Mouse (Mus musculus) gastrocnemius, adult 2 months (tissue): ENCODE data around the gene Gm37240. TPM values are rescaled to one million over a fixed set of nuclear protein-coding genes. Genes with fewer than 3 reads are reported as not detected.
A peak's percentile ranks its signal among the peaks of the same experiment; 100 is the strongest.
"Not testable (repeated sequence)": the region's sequence is repeated elsewhere in the genome, so short reads cannot be mapped to it uniquely, and the experiment has no call there.

ENCODE experiments used
- DNase-seq: peaks from one replicate; pipeline ENCODE4 v3.0.0; 2022
- H3K27ac ChIP-seq: fragments of 200-600 bp; 2 replicates; pipeline ENCODE4 v1.8.1; 2022; ENCODE audit warnings: mild to moderate bottlenecking
- H3K4me3 ChIP-seq: fragments of 200-600 bp; 2 replicates; pipeline ENCODE4 v1.8.1; 2022; ENCODE audit warnings: mild to moderate bottlenecking, moderate library complexity
- CTCF ChIP-seq: fragments of 200-600 bp; IDR thresholded peaks from 2 replicates; pipeline ENCODE4 v1.8.1; 2022; ENCODE audit warnings: antibody characterized with exemption, mild to moderate bottlenecking, moderate library complexity
- intact Hi-C: fragments of 180-260 bp; cut with DNase I; formaldehyde crosslinking; loops from one replicate; pipeline ENCODE4 v1.15.1; 2025
- total RNA-seq, 2 experiments: library from RNA; stranded (reverse); gene quantifications; 2 replicates each; pipeline ENCODE4 v1.2.3; 2021

The Gm37240 gene
- total RNA-seq, 2 experiments from 2014 or later = 34.5 to 37.4 TPM

DNA sequence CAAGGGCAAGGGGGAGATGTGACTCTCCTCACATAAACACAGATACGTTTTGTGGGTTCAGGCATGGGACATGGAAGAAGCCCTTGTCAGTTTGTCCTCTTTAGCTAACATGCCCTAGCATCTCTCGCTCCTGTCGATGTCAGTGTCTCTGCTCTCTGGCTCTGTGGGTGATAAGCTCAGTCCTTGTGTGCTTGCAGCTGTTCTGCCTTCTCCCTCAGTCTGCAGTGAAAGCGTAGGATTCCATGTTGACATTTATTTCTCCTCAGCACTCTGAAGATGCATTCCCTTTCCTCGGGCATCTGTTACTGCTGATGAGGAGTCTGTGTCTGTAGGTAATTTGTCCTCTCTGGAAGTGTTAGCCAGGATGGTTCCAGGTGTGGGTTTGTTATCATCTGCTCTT lies 304.1 kb downstream of the Gm37240 start:
- no peak for TF ChIP-seq CTCF
- Histone ChIP-seq H3K4me3 (no peak overlapping the region), H3K27ac (no peak overlapping the region)
- intact Hi-C loops = no loop called here
- no peak for DNase-seq

DNA sequence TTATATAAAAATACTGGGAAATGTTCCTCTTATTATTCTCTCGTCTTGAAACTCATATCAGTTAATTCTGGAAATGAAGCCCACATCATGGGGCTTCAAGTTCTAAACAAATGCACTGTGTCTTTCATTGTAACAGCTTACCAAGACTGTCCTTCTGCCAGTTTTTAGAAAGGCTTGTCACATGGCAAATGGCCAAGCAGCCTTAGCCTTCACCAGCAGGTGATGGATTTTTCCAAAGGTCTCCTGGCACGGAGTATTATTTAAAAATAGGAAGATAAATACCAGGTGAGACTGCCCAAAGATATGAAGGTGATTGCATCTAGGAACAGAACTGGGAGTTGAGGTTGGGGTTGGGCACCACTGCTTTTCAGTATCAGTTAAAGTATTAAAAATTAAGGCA lies 304.6 kb downstream of the Gm37240 start:
- no peak overlapping the region for H3K4me3 ChIP-seq
- TF ChIP-seq CTCF = no peak
- intact Hi-C loops = no loop called here
- no peak overlapping the region for H3K27ac ChIP-seq
- DNase-seq = no peak

DNA sequence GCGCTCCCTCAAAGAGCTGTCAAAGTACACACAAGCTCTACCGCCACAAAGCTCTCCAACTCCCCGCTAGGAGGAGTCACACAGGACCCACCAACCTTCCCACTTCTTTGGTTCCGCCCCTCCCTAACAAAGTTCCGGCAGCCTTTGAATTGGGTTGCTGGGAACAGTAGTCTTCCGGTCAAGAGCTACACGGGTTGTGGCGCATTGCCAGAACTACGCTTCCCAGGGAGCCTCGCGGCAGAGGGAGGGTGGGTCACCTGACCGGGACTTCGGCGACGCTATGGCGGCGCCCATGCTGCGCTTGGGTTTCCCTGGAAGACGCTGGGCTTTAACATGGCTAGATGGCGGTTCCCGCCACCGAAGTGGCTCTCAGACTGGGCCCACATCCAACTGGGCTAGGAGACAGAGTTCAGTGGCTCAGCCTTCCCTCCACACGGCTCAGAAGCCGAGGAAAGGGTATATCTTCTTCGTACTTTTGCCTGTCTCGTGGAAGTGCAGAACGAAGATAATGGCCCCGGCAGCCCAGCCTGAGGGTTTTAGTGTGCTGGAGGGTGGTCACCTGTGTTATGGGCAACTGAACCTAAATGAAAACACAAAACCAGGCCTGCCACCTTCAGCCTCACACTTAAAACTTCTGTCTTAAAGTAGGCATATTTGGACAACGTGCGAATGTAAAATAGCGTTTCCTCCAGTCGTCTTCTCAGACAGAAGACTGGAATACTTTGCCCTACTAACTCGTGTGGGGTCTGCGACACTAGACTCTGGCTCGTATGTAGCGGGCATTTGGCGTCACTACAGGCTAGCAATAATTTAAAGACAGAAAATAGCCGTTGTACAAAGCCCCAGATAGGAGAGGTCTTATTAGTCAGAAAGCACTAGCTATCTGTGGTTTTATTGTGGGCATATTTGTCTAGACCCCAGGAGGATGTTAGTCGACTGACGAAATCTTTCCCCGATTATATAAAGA lies 313.2 kb downstream of the Gm37240 start, which contains the start of gene Gatb:
Gene Gatb, plus strand, starts transcription at position 256 of the 967 bp plus-strand sequence.
- peak within 1 kb of the TSS; percentile 82 for H3K4me3 ChIP-seq
- peak within 1 kb of the TSS; percentile 92 for H3K27ac ChIP-seq
- intact Hi-C loops = loop anchor here (1.0 to 10.0 kb wide), 4 partner anchors 289 to 651 kb away; partner anchors contain the start of gene Rps3a1
- peak; percentile 100 for DNase-seq
- peak; percentile 84 for TF ChIP-seq CTCF

DNA sequence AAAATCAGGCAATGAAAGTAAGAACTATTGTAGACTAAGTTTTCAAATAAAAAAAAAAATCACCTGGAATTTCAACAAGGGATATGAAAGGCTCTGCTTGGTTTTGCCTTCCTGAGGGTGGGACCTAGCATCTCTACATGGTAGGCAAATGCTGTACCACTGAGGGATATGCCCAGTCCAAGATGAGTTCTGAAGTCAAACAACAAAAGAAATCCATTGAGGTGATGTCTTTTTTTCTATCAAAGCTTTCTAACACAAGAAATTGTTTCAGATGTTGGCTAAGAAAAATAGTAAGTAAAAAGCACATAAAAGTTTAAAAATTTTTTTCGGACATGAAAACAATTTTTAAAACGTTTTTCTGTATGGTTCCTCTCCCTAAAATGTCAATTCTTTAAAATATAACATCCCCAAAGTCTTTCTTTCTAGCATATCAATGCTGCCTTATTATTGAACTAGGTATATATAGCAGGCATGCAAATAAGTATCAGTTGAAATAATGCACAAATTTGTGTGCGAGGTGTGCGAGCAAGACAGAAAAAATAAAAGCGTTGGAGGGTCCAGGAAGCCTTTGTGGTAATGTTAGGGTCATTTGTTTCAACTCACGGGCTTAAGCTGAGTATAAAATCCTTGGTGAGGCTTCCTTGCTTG lies 314.0 kb downstream of the Gm37240 start:
- Histone ChIP-seq H3K27ac (peak overlapping the region; percentile 92), H3K4me3 (peak overlapping the region; percentile 82)
- no peak for TF ChIP-seq CTCF
- intact Hi-C loops = loop anchor here (1.0 to 10.0 kb wide), 4 partner anchors 289 to 651 kb away; partner anchors contain the start of gene Rps3a1
- DNase-seq = no peak

DNA sequence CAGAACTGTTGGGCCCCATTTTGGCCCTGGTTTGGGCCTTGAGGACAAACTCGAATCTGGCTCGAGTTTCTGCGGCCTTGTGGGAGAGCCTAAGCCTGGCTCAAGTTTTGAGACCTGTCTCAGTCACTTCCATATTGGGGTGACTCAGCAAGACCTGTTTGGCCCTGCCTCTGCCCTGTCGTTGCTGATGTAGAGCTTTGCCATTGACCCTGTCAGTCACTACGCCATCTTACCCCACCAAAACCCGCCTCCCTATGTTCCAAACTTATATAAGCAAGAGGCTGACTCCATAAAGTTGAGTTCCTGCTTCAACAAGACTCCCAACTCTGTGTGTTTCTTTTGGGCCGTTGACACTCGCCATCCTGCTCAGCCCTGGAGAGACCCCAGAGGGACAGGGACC lies 314.8 kb downstream of the Gm37240 start:
- DNase-seq, H3K27ac ChIP-seq, H3K4me3 ChIP-seq: not testable (repeated sequence)
- intact Hi-C loops = loop anchor here (2.0 to 10.0 kb wide), 3 partner anchors 288 to 650 kb away; partner anchors contain the start of gene Rps3a1

DNA sequence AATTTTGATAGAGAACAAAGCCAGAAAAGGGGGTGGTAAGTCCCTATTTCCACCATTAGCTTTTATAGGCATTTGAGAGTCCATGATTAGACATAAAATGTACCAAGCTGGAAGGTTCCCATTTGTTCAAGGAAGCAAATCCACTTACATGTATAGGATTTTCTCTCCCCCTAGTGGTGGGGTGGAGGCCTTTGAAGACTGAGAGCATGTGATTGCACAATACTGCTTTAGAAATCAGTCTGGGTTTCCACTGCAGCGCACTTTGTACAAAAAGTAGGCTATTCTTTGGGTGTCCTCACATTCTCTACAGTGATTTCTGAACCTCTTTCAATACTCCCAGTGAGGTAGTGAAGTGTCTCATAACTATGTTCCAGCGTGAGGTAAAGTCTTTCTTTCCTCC lies 316.0 kb downstream of the Gm37240 start:
- intact Hi-C loops = loop anchor here (2.0 to 10.0 kb wide), 3 partner anchors 28 to 571 kb away; partner anchors contain the start of gene Rps3a1
- H3K4me3 ChIP-seq = no peak overlapping the region
- peak; percentile 89 for TF ChIP-seq CTCF
- DNase-seq = peak; percentile 54
- no peak overlapping the region for H3K27ac ChIP-seq

DNA sequence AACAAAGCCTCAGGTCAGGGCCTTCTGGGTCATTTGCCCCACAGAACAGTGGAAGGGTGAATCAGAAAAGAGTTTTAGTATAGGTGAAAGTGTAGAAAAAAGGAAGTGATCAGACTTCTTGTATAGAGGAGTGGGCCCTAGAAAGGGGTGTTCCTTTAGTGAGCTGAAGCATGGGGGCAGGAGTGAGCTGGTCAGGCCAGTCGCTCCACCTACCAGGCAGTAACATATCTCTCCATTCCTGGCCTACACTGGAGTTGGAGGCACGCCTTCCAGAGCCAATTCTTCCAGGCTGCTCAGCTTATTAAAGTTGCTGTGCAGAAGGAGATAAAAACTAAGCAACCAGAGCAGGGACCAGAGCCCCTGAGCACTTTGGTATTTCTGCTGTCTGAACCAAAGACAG lies 322.7 kb downstream of the Gm37240 start:
- intact Hi-C loops = no loop called here
- no peak for TF ChIP-seq CTCF
- H3K27ac ChIP-seq = no peak overlapping the region

DNA sequence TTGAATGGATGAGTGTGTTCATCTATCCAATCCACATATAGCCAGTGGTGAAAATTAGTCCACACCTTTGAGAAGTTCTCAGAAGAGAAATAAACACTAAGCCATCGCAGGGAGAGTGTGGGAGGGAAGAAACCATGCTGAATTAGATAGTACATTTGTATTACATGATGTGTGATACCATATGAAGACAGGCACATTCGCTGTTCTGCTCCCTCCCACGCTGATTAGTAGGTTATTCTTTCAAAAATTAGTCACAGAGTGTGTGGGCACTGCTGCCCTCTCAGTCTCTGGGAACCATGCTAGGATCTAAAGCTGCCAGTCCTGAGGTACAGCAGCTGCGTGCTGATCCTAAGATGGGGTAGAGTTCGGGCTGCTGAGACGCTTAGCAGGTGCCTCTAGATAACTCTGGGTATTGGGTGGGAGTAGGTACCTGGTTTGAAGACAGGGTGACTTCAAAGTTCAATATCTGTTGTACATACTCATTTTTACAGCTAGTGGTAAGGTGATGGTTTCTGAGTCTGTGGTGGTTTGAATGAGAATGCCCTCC lies 333.5 kb downstream of the Gm37240 start:
- DNase-seq = no peak
- no peak overlapping the region for H3K27ac ChIP-seq
- H3K4me3 ChIP-seq = no peak overlapping the region
- intact Hi-C loops = no loop called here
- TF ChIP-seq CTCF = no peak

More for the DNA sequence above, 322.7 kb downstream of the Gm37240 start:
- no peak overlapping the region for H3K4me3 ChIP-seq
- DNase-seq = no peak

DNA sequence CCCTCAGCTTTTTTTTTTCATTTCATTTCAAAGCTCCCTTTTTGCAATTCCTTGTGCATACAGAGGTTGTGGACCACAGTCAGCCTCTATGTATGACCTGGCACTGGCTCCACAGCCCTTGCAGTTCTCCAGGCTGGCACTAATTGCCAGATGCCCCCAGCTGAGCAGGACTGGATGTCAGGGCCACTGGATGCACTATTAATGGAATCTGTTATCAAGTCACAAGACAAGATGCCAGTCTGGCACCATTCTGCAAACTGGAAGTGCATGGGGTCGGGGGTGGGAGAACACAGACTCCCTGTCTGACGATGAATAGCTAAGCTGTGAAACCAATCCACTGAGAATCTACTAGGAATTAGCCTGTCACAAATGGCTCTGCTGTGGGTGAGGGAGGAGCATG lies 336.0 kb downstream of the Gm37240 start:
- Histone ChIP-seq H3K27ac (no peak overlapping the region), H3K4me3 (no peak overlapping the region)
- no peak for DNase-seq
- no peak for TF ChIP-seq CTCF
- intact Hi-C loops = no loop called here

DNA sequence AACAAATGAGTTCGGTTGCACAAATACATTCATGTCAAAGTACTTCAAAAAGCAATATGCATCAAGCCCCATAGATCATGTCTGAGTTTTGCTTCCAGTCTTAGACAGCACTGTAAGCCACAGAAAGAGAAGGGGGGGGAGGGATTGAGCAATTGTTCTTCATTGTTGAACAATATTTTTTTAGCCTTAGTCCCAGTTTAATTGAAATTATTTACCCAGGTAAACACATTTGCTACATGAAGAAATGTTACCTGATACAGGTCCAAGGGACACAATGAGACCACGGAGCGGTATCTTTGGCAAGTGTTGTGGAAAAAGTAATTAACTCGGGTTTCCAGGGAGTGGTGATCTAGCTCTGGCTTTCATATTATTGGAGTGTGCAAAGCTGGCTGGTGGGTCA lies 337.0 kb downstream of the Gm37240 start:
- intact Hi-C loops = no loop called here

DNA sequence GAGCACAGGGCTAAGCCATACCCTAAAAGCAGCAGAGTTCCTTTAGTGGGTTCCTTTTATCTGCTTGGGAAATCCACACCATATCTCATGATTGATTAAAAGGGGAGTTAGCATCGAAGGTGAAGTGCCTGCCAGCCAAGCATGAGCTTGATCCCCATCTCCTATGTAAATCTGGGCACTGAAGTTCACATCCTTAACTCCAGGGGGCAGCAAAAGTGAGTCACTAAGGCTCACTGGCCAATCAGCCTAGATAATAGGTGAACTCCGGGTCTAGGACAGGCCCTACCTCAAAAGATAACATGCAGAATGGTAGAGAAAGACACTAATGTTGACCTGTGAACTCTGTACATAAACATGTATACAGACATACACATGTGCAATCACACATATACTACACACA lies 343.7 kb downstream of the Gm37240 start:
- TF ChIP-seq CTCF = peak; percentile 58
- DNase-seq = no peak
- intact Hi-C loops = loop anchor here (2.0 kb wide), 1 partner anchor 27 kb away; no protein-coding TSS in a partner anchor
- Histone ChIP-seq H3K4me3 (no peak overlapping the region), H3K27ac (no peak overlapping the region)

More for the DNA sequence above, 337.0 kb downstream of the Gm37240 start:
- TF ChIP-seq CTCF = no peak
- H3K27ac ChIP-seq = no peak overlapping the region
- no peak for DNase-seq
- no peak overlapping the region for H3K4me3 ChIP-seq

DNA sequence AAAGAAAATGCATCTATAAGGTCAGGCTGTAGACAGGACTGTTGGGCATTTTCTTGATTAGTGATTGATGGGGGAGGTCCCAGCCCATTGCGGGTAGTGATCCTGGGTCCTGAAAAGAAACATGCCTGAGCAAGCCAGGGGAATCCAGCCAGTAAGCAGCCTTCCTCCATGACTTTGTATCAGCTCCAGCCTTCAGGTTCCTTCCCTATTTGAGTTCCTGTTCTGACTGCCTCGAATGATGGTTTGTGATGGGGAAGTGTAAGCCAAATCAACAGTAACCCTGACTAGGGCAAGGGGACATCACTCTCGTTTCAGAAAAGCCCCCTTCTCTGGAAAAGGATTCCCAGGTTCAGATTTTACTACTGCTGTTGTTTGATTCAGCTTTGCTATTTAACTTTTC lies 344.6 kb downstream of the Gm37240 start:
- Histone ChIP-seq H3K27ac (no peak overlapping the region), H3K4me3 (no peak overlapping the region)
- no peak for TF ChIP-seq CTCF
- DNase-seq = no peak
- intact Hi-C loops = loop anchor here (2.0 kb wide), 1 partner anchor 28 kb away; no protein-coding TSS in a partner anchor
